Mouse (Mus musculus) adipocyte (in vitro differentiated cells): ENCODE measurements around the gene Krt28.

ENCODE experiments used
- DNase-seq: peaks from one replicate; pipeline ENCODE4 v3.0.0-alpha.2; 2016; ENCODE audit warnings: low spot score

Gene Krt28

DNA sequence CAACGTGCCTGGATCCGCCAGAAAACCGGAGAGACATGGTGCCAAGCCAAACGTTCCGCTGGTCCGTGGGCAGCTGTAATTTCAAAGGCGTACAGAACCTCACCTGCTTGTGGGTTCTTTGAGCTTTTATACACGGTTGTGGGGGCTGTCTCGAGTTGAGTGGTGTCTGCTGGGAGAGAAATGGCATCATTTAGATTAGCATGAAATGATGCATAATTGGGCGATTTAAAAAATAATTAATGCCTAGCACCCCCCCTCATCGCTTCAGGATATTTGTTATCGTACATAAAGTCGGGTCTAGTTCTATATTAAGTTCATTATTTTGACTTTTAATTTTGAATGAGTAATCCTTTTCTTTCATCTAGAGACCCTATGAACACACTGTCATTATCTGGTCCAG is at the start of gene Krt28:
Gene Krt28, minus strand, starts transcription at position 101 of the 400 bp plus-strand sequence.
- no peak for DNase-seq

DNA sequence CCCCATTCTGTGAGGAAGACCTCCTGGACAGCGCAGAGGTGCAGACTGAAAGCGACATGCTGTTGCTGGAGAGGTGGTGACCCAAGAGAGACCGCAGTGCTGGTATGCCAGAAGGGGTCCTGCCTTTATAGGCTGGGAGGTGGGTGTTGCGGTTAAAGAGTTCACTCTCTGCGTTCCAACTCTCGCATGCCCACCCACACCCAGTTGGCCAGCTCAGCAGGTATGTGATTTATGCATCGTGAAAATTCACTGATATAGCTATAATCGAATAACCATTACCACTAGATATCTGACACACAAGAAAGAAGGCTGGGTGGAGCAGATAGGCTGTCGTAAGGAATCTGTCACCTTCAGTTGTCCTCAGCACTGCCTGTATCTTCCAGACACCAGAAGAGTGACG is 47.5 kb upstream of the Krt28 start, which contains the start of gene Krt12:
Gene Krt12, minus strand, starts transcription at position 101 of the 400 bp plus-strand sequence.
- no peak for DNase-seq

DNA sequence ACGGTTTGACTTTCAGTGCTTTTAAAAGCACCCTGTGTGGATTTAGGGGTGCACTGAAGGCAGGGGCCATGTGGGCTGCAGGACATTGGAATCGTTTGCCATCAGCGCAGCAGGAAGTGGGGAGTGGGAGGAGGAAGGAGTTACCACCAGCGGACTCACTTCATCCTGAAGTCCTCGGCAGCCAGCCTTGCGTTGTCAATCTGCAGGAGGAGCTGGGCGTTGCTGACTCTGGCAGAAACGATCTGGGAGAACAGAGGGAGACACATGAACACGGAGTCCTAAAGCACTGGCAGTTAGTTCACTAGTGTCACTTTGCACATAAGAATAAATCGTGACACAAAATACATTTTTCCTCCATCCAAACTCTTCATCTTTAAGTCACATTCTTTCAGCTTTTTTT is 45.9 kb upstream of the Krt28 start:
- no peak for DNase-seq

DNA sequence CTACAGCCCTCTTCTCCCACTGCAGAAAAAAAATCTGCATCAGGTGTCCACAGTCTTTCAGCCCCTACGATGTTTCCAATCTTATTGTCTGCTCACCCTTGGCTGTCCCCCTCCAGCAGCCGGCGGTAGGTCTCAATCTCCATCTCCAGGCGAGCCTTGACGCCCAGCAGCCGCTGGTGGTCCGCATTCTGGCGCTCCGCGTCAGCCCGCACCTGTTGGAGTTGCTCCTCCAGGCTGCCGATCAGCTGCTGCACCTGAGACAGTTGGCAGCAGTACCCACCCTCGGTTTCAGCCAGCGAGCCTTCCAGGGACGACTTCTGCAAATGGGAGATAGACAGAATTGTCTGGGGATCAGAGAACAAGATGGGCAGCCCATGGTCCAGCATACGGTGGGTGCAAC is 43.1 kb upstream of the Krt28 start:
- no peak for DNase-seq

DNA sequence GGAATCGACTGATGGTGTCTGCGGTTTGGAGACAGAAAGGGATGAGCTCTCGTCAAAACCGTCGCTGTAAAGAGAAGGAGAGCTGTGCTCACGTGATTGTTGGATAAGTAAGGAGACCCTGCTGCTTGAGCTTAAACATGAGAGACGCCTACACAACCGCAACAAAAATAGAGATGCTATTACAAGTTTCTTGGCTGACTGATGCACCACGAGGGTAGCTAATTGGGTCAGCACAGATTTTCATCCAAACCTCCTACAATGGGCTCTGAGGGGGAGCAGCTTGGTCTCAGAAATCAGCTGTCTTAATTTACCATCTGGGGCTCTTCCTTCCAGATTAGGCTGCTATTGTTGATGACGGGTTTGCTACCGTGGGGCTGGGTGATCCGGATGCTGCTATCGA is 42.2 kb upstream of the Krt28 start:
- DNase-seq = no peak

DNA sequence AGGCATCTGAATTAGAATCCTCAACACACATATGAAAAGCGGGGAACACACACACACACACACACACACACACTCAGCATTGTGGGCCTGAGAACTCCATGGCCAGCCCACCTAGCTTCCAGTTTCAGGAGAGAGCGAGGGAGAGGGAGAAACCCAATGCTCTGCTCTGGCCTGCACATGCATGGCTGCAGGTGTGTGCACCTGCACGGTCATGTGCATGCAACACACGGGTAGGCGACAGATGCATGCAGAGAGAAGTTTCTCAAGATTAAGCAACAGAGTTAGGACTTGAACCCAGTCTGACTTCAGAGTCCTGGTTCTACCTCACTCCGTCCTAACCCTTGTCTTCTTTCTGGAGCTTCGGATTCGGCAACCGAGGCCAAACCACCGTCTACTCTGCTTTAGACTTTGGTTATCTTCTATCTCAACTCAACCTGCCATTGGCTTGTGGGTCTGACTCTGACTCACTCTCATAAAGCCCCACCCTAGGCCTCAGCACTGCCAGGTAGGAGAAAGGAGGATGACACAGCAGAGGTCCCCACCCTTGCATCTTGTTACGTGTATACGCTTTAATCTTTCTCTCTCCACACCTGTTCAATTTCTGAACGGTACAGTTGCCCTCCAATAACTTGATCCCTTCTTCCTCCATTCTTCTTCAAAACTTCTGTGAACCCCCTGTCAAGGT is 39.9 kb upstream of the Krt28 start:
- no peak for DNase-seq

DNA sequence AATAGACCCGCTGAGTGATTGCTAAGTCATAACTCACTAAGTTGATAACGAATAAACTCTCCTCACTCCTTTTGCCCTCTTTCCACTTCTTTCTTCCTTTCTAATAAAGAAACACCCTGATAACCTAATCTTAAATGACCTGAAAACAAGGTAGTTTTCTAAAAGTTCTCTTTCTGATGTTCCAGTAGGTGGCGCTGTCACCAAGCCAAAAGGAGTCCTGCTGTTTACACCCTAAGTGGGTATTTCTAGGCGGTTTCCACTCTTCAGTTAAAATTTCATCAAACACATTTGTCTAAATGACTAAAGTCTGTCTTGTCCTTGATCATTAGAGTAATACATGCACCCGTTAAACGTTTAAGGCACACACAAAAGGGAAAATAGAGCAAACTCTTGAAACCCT is 38.5 kb upstream of the Krt28 start:
- peak; percentile 59 for DNase-seq

DNA sequence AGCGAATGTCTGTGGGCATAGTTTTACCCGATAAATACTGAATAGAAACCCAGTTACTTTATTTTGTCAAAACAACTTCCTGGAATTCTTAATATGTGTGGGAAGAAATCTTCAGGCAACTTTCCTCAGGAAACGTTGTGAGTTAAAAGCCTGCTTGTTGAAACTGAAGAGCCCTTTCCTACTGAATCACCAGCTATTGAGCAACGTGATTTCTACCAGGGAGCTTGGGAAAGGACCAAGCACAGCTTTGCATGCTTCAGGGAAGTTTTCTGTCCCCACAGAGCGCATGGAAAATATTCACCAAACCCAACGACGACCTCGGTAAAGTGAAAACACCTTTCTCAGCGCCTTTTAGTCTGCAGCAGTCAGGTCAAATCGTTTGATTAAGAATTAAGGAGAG is 31.5 kb upstream of the Krt28 start:
- no peak for DNase-seq

DNA sequence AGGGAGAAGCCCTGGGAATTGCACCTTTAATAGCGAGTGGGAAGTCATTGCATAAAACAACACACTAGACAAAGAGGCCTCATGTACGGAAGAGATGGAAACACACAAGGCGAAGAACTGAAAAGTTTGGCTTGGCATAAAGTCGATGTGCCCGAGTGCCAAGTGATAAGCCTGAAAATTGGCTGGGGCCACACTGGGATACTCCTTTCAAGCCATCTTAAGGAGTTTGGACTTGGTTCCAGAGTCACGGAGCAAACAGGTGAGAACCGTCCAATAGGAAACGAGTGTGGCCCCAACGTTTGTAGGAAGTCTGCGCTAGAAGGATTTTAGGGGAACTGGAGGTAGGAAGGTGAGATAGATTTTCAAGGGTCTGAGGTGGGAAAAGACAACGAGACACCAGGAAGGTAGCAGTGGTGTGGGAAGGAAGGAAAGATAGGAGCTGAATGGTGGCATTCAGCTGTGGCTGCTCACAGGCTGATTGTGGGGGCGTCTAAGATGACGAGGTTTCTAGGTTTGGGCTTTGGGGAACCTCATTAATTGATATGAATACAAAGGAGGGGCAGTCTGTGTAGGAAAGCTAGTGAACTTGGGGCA is 25.4 kb upstream of the Krt28 start:
- no peak for DNase-seq

DNA sequence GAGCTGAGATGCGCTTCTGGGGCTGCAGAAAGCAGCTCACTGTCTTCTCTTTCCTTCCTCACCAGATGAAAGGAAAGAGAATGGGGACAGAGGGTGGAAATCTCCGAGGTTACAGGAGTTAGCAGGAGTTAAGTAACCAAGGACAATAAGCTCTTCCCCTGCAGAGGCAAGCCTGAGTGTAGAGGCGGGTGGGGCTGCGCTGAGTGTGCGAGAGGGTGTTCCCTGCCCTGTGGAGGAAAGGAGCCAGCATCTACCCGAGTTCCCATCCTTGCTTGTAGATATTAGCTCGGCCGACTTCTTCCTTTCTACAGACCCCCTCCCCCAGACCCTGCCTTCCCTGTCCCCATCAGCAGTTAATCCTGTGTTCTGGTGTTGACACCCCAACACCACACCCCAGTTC is 24.1 kb upstream of the Krt28 start:
- DNase-seq = no peak

DNA sequence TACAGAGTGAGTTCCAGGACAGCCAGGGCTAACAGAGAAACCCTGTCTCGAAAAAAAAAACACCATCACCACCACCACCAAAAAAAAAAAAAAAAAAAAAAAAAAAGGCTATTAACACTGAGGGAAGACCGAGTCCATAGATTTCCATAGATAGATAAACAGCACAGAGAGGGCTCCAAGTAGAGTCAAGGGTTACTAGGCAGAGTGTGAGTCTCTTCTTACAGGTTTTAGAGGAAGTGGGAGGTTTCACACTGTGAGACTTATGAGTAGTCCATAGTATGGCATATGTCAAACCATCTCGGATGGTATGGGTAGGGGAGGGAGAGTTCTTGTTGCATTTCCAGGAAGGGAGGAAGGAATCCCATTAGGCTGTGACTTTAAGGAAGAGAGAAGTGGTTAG is 23.4 kb upstream of the Krt28 start:
- no peak for DNase-seq

DNA sequence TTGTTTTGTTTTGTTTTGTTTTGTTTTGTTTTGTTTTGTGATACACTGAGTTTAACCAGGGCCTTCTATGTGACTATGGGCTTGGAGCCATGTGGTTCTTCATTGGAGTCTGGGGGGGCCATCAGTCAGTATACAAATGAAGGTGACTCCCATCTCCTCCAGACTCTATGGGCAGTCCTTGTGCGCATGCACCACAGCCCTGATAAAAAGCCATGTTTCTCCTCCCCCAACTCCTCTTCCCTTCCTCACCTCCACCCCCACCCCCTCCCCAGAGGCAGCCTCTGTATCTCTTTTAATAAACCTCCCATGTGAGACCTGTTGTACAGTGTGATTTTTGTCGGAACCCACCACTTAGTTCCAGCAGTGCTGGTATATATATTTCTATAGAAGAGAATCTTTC is 22.0 kb upstream of the Krt28 start:
- DNase-seq = no peak

DNA sequence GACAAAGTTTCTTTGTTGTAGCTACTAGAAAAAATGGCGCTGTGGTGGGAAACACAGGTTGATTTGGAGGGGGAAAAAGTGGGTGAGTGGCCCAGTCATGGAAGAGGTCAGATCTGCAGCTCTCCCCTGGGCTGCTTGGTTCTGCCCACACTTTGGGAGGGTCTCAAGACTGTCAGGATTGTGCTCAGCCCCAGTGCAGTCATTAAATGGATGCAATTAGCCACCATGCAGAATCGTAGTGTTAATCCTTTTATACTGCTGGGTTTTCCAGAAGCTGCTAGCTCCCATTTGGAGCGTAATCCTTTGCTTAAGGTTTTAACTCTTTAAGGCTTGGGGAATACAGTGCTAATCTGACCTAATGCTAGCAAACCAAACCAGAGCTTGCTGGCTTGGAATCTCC is 21.3 kb upstream of the Krt28 start:
- DNase-seq = no peak

DNA sequence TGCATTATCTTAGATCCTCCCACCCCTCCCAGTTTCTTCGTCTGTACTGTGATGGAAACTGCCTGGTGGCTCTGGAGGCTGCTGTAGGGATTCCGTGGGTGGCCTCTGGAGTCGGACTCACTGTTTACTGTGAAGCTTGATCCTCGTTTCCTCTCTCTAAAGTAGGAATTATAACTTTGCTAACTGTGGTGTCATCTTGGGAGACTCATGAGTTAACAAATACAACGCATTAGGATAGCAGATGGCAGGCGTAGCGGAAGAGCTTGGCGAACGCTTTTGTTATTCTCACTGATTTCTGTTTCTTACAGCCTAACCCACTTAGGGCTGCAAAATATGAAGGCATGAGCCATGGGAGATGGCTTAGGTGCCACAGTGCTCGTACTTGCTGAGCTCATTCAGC is 17.8 kb upstream of the Krt28 start:
- DNase-seq = no peak

DNA sequence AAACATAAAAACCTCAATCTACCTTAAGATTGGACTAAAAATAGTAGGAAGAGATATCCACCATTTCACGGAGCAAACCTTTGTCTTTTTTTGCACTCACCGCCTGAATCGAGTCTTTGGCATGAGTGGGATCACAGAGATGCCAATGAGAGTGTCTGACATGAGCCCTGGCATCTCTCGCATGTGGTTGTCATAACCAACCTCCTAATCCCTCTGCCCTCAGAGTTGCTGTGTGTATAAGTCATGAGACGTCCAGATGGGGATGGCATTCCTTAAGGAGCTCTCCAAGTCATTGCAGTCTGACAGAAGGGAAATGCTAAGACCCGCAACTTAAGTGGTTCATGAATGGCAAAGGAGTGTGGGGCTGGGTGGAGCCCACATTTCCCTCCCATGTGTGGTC is 16.7 kb upstream of the Krt28 start:
- no peak for DNase-seq

DNA sequence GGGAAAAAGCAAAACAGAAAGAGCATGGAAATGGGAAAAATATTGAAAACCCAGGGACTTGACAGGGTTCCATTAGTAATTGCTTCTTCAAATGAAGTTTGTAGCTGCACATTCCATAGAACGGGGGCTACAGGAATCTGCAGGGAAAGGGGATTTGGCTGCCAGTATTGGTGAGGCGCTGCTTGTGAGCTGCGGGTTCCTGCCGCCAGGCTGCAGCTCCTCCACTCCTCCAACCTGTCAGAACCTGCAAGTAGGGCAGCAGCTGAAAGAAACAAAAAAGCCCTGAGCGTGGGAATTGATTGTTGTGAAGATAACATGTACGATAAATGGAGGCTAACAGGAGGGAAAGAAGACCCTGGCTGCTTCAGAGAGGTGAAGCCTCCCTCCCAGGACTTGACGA is 16.2 kb upstream of the Krt28 start:
- DNase-seq = no peak

DNA sequence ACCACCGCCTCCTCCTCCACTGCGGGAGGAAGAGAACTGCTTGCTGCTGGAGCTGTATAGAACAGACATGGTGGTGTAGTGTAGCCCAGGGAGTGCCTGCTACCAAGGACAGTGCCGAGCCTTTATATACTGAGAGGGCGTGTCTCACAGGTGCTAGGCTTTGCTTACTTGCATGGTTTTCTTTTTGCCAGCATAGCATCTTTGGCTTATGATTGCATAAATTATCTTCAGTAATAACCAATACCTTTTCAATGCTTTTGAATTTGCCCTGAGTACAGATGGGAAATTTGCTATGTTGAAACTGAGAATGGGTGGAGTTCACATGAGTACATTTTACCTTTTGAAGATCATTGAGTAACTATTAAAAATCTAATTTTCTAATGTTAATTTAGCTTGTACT is 14.6 kb upstream of the Krt28 start, which contains the start of gene Krt10:
Gene Krt10, minus strand, starts transcription at position 101 of the 400 bp plus-strand sequence.
- DNase-seq = no peak

DNA sequence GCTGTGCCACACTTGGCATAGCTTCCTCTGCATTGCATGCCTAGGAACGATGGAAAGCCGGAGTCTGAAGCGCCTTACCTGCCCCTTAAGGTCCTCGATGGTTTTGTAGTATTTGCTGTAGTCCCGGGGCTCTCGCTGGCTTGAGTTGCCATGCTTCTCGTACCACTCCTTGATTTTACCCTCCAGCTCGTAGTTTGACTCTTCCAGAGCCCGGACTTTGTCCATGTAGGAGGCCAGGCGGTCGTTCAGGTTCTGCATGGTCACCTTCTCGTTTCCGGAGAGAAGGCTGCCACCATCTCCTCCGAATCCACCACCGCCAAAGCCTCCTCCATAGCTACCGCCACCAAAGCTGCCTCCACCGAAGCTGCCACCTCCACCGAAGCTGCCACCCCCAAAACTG is 14.0 kb upstream of the Krt28 start:
- DNase-seq = no peak

DNA sequence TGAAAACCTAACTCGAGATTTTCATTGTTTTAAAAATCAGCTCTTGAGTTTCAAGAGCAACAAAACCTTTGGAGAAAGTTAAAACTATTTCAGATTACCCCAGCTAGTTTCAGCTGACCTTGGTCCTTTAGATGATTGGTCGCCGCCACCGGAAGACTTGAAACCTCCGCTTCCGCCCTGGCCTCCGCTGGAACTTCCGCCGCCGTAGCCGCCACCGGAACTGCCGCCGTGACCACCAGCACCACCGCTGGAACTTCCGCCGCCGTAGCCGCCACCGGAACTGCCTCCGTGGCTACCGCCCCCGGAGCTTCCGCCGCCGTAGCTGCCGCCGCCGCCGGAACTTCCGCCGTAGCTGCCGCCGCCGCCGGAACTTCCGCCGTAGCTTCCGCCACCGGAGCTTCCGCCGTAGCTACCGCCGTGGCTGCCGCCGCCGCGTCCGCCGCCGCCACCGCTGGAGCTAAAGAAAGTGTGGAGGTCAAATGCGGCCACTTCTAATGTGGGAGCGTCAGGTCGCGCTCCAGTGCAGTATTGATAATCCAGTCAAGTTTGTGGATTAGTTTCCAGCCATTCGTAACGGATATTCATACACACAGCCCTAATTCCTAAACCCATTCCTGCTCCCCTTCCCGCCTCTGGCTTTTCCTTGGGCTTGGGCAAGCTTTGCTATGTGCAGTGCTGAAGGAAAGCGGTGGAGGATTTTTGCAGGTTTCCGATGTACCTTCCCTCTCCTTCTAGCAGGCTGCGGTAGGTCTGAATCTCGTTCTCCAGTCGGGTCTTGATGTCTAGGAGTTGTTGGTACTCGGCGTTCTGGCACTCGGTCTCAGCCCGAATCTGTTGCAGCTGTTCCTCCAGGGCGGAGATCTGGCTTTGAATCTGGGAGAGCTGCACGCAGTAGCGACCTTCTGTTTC is 11.4 kb upstream of the Krt28 start:
- DNase-seq = peak; percentile 87

DNA sequence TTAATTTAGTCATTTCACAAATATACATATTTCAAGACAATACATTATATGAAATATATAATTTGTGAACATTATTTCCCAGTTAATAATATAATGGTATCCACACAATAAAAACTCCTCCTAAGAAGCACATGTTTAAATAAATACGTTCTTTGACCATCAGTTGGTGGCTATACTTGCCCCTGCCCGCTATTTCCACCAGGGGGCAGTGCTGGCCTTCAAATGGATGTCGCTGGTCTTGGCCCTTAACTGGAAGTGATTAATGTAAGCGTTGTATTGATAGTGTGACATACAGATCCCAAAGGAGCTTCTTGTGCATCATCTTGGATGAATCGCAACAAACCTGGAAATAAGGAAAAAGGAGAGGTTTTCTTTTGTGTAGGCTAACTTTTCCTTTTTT is 4.9 kb upstream of the Krt28 start:
- peak; percentile 87 for DNase-seq

DNA sequence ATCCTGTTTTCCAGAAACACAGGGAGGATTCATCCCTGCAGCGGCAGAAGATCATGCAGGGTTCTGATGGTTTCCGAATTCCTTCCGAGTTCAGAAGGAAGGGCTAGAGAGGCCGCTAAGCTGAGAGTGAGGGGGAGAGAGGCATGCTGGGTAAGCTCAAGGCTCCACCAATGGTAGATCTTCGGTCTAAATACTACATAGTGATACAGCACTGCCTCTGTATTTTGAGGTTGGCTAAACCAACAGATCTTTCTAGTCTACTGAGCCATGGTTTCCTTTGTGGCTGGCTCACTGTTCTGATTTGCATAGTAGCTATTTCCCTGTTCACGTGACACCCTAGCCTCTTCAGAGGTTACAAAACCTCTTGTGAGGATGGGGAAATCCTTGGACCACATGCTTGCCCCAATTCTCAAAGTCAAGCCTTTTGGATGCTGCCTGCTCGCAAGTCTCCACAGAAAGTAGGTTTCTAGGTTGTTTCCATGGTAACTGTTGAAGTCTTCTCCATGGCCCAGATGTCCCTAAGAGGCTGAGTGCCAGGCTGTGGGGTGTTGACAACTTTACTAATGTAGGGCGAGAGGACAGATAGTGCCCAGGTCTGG is 4.8 kb downstream of the Krt28 start:
- DNase-seq = no peak

DNA sequence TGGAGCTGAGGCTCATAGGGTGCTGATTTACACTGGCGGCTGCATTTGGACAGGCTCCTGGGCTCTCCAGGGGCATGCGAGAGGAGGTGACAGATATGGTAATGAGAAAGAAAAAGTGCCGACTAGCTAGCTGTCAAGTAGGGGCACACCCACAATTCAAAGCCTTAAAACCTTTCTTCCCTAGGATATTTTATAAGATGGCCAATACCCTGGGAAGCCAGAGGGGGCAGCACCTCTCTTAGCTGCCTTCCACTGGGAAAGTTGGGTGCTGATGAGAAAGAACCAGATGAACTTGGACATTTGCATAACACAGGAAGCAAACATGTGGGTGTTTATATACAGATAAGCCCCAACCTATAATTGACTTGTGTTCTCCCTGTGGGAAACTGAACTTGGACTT is 5.5 kb downstream of the Krt28 start:
- DNase-seq = peak; percentile 15

DNA sequence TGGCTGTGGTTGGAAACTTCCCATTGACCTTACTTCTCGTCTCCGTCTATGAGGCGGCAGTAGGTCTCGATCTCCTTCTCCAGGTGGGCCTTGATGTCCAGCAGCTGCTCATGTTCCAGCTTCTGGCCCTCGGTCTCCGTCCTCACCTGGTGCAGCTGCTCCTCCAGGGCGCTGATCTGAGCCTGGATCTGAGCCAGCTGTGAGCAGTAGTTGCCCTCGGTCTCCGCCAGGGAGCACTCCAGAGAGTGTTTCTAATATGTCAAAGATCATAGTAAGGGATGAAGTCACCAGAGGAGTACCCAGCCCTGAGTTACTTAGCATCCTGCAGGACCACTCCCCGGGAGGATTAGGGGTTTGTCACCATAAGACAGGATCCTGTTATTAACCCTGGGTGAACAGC is 7.9 kb downstream of the Krt28 start:
- peak; percentile 16 for DNase-seq
